Mouse (Mus musculus) megakaryocyte, embryonic 14.5 days (primary cell): ENCODE results near the gene Gm3755. TPM values are rescaled to one million over a fixed set of nuclear protein-coding genes. Genes with fewer than 3 reads are reported as not detected.
"Not testable (repeated sequence)": the region's sequence is repeated elsewhere in the genome, so short reads cannot be mapped to it uniquely, and the experiment has no call there.

ENCODE experiments used
- H3K27me3 ChIP-seq: replicated peaks from 2 replicates; pipeline ENCODE3; 2012; ENCODE audit warnings: inconsistent platforms
- H3K36me3 ChIP-seq: replicated peaks from 2 replicates; pipeline ENCODE3; 2012; ENCODE audit warnings: low read length, inconsistent platforms, mixed read lengths
- H3K4me1 ChIP-seq: 2 replicates; pipeline ENCODE4 v1.6.1; 2012; ENCODE audit warnings: inconsistent platforms
- H3K4me3 ChIP-seq: replicated peaks from 2 replicates; pipeline ENCODE3; 2012; ENCODE audit warnings: moderate library complexity, mild to moderate bottlenecking, inconsistent platforms
- H3K9me3 ChIP-seq: 2 replicates; pipeline ENCODE4 v1.6.1; 2012; ENCODE audit warnings: inconsistent platforms
- polyA plus RNA-seq: library from polyadenylated mRNA; stranded (reverse); fragments of >175 nt; gene quantifications from 2 replicates; pipeline ENCODE4 v1.2.3, GENCODE M21; 2012; ENCODE audit warnings: low replicate concordance; ENCODE audit not compliant: insufficient read depth

The Gm3755 gene
- polyA plus RNA-seq, result not detected in 2 replicates

- not testable (repeated sequence) for H3K9me3 ChIP-seq, H3K36me3 ChIP-seq, H3K4me1 ChIP-seq, H3K4me3 ChIP-seq, H3K27me3 ChIP-seq
These were observed at the start of gene Gm3755 for GRCm38 (mm10) chr14:7450817-7451216. Gene Gm3755 (minus strand): TSS chr14:7450917.

GRCm38 (mm10) chr14:7488731-7489130 is 38.0 kb upstream of the Gm3755 start:
- not testable (repeated sequence) for H3K36me3 ChIP-seq, H3K4me1 ChIP-seq, H3K27me3 ChIP-seq, H3K9me3 ChIP-seq, H3K4me3 ChIP-seq

GRCm38 (mm10) chr14:7483662-7484061 is 32.9 kb upstream of the Gm3755 start, which contains the start of gene Gm3752:
Gene Gm3752 (minus strand): TSS chr14:7483762.
- not testable (repeated sequence) for H3K4me1 ChIP-seq, H3K36me3 ChIP-seq, H3K9me3 ChIP-seq, H3K27me3 ChIP-seq, H3K4me3 ChIP-seq

- H3K4me1 ChIP-seq, H3K9me3 ChIP-seq, H3K4me3 ChIP-seq, H3K36me3 ChIP-seq, H3K27me3 ChIP-seq: not testable (repeated sequence)
These were observed 28.2 kb downstream of the Gm3755 start for GRCm38 (mm10) chr14:7422496-7422895.

Other genes with a start within 250 kb of the Gm3755 start
- gene Gm3727, start 186.2 kb downstream of the Gm3755 start, polyA plus RNA-seq, result not detected in 2 replicates
- not detected in 2 replicates for gene Gm3739, start 135.9 kb downstream of the Gm3755 start, polyA plus RNA-seq
- gene Gm5797, start 118.5 kb downstream of the Gm3755 start, polyA plus RNA-seq, result not detected in 2 replicates
- not detected in 2 replicates for gene Gm8374, start 85.8 kb downstream of the Gm3755 start, polyA plus RNA-seq
- gene Gm3752, start 32.8 kb upstream of the Gm3755 start, polyA plus RNA-seq, result not detected in 2 replicates
- gene Gm3558, start 117.6 kb upstream of the Gm3755 start, polyA plus RNA-seq, result not detected in 2 replicates
- not detected in 2 replicates for gene Gm10338, start 144.7 kb upstream of the Gm3755 start, polyA plus RNA-seq
- not detected in 2 replicates for gene Gm10128, start 193.1 kb upstream of the Gm3755 start, polyA plus RNA-seq